Mouse (Mus musculus) cerebellum, adult 2 months (tissue): ENCODE results near the gene Snx13.

Experiments
- CTCF ChIP-seq: fragments of 200-500 bp; IDR thresholded peaks from 2 replicates; pipeline ENCODE4 v1.5.1; 2011; ENCODE audit warnings: low read depth, mild to moderate bottlenecking, control low read depth, low read length, moderate library complexity, borderline replicate concordance; ENCODE audit not compliant: insufficient read depth
- POLR2A ChIP-seq: fragments of 200-500 bp; IDR thresholded peaks from 2 replicates; pipeline ENCODE4 v1.6.1; 2011; ENCODE audit warnings: low read length, control low read depth, borderline replicate concordance; ENCODE audit not compliant: insufficient read depth

DNA sequence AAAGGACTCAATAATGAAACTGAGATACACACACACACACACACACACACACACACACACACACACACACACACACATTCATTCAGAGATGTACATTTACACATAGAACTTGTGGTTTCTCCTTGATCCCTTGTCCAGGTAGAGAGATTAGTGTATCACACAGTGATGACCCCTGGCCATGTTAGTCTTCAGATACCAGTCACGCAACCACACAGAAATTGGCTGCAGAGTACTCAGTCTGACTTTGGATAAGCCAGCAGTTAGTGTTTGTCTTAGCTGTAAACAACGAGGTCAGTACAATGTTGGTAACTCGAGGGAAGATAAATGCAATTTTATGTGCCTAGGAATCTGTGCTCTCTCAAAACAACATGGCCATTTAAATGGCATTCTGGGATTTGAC is 129.6 kb downstream of the Snx13 start:
- TF ChIP-seq CTCF (no peak), POLR2A (no peak)
